Mouse (Mus musculus) limb, embryonic 14.5 days (tissue): ENCODE results near the gene Pink1. TPM values are rescaled to one million over a fixed set of nuclear protein-coding genes. Genes with fewer than 3 reads are reported as not detected.

Experiments
- ATAC-seq: fragments of 200-750 bp; cut with Nextera tagmentation; 2 replicates; pipeline ENCODE4 v1.8.0; 2017; ENCODE audit warnings: low read depth, moderate number of reproducible peaks, moderate TSS enrichment; ENCODE audit not compliant: low FRiP score
- DNase-seq: peaks from one replicate; pipeline ENCODE4 v3.0.0-alpha.2; 2015; ENCODE audit warnings: low spot score
- H3K27ac ChIP-seq: fragments of 300-500 bp; sonication (generic); replicated peaks from 2 replicates; pipeline ENCODE4 v1.5.1; 2014; ENCODE audit warnings: low read depth, mild to moderate bottlenecking, low read length, moderate library complexity, mixed read lengths
- H3K27me3 ChIP-seq: fragments of 300-500 bp; sonication (generic); 2 replicates; pipeline ENCODE4 v1.6.1; 2014; ENCODE audit warnings: low read length, mixed read lengths; ENCODE audit not compliant: control insufficient read depth, insufficient read depth
- H3K36me3 ChIP-seq: fragments of 300-500 bp; sonication (generic); 2 replicates; pipeline ENCODE4 v1.6.1; 2014; ENCODE audit warnings: mild to moderate bottlenecking, low read length, moderate library complexity, mixed read lengths; ENCODE audit not compliant: control insufficient read depth, insufficient read depth
- H3K4me1 ChIP-seq: fragments of 300-500 bp; sonication (generic); 2 replicates; pipeline ENCODE4 v1.6.1; 2014; ENCODE audit warnings: antibody characterized with exemption, low read length, mixed read lengths; ENCODE audit not compliant: control insufficient read depth, insufficient read depth
- H3K4me2 ChIP-seq: fragments of 300-500 bp; sonication (generic); replicated peaks from 2 replicates; pipeline ENCODE4 v1.6.1; 2014; ENCODE audit warnings: low read depth, mild to moderate bottlenecking, low read length, moderate library complexity; ENCODE audit not compliant: severe bottlenecking
- H3K4me3 ChIP-seq: fragments of 300-500 bp; sonication (generic); replicated peaks from 2 replicates; pipeline ENCODE4 v1.5.1; 2014; ENCODE audit warnings: low read length
- H3K9ac ChIP-seq: fragments of 300-500 bp; sonication (generic); 2 replicates; pipeline ENCODE4 v1.6.1; 2014; ENCODE audit warnings: mild to moderate bottlenecking, low read depth, low read length, moderate library complexity; ENCODE audit not compliant: severe bottlenecking
- H3K9me3 ChIP-seq: fragments of 300-500 bp; sonication (generic); 2 replicates; pipeline ENCODE4 v1.6.1; 2016; ENCODE audit warnings: low read length; ENCODE audit not compliant: control insufficient read depth
- POLR2A ChIP-seq: fragments of 200-500 bp; IDR thresholded peaks from 2 replicates; pipeline ENCODE4 v1.8.0; 2012; ENCODE audit warnings: inconsistent platforms, mild to moderate bottlenecking, moderate library complexity, borderline replicate concordance; ENCODE audit not compliant: insufficient read depth, insufficient read length; ENCODE audit errors: extremely low read depth
- WGBS: fragments of 180-500 bp; shearing (Covaris S2); extraction: QIAGEN DNeasy Blood & Tissue Kit; methylation state at CpG from one replicate; pipeline ENCODE4 v1.1.7; 2014; 5-methylcytosine and 5-hydroxymethylcytosine counted together
- polyA plus RNA-seq, 2 experiments: library from polyadenylated mRNA; depleted of rRNA in 1 of 2; stranded (reverse) in 1 of 2; unstranded in 1 of 2; fragments of >200 nt; fragmentation: Nextera tagmentation in 1 of 2; extraction: Ambion mirVana in 1 of 2; gene quantifications; 2 replicates each; pipeline versions ENCODE4 v1.2.1 to v1.2.3; 2012 to 2014

Gene Pink1
- polyA plus RNA-seq, 2 experiments, result 35.5 to 44.0 TPM

GRCm38 (mm10) chr4:138351821-138352220 is 25.7 kb upstream of the Pink1 start:
- no peak for TF ChIP-seq POLR2A
- DNase-seq, result no peak

GRCm38 (mm10) chr4:138348716-138349115 is 22.6 kb upstream of the Pink1 start:
- WGBS, result 77% methylated on average over 7 of the region's 7 CpGs
- Histone ChIP-seq H3K36me3 (no peaks in the 10 kb centered on the region), H3K27ac (no peak overlapping the region), H3K9me3 (no peaks in the 10 kb centered on the region; the same call in 1 of the 2 replicates), H3K4me2 (no peak overlapping the region), H3K4me3 (no peak overlapping the region), H3K4me1 (peaks cover under 1% of the 10 kb centered on the region; the same call in 1 of the 2 replicates), H3K9ac (no peak overlapping the region), H3K27me3 (no peaks in the 10 kb centered on the region)
- DNase-seq (no peak), ATAC-seq (no peak)
- no peak for TF ChIP-seq POLR2A

More at GRCm38 (mm10) chr4:138351821-138352220, 25.7 kb upstream of the Pink1 start:
- Histone ChIP-seq H3K27me3 (no peaks in the 10 kb centered on the region), H3K4me2 (no peak overlapping the region), H3K4me3 (no peak overlapping the region), H3K27ac (no peak overlapping the region), H3K4me1 (no peaks in the 10 kb centered on the region), H3K9ac (no peak overlapping the region), H3K9me3 (no peaks in the 10 kb centered on the region; the same call in 1 of the 2 replicates), H3K36me3 (no peaks in the 10 kb centered on the region)
- no peak for ATAC-seq
- 86% methylated on average over 5 of the region's 5 CpGs for WGBS

- WGBS, result 81% methylated on average over 1 of the region's 1 CpGs
- Histone ChIP-seq H3K4me2 (no peak overlapping the region), H3K9me3 (no peaks in the 10 kb centered on the region; the same call in 1 of the 2 replicates), H3K9ac (no peak overlapping the region), H3K27me3 (no peaks in the 10 kb centered on the region), H3K27ac (no peak overlapping the region), H3K4me1 (peaks cover 8% of the 10 kb centered on the region; the same call in 1 of the 2 replicates), H3K36me3 (no peaks in the 10 kb centered on the region), H3K4me3 (no peak overlapping the region)
- no peak for TF ChIP-seq POLR2A
- ATAC-seq (no peak), DNase-seq (no peak)
Observed at GRCm38 (mm10) chr4:138347280-138347679, 21.2 kb upstream of the Pink1 start.

GRCm38 (mm10) chr4:138344891-138345545 is 18.9 kb upstream of the Pink1 start:
- WGBS, result 57% methylated on average over 9 of the region's 9 CpGs
- TF ChIP-seq POLR2A, result no peak
- Histone ChIP-seq H3K4me1 (peaks cover 8% of the 10 kb centered on the region; the same call in 1 of the 2 replicates), H3K9me3 (no peaks in the 10 kb centered on the region), H3K27ac (no peak overlapping the region), H3K4me2 (no peak overlapping the region), H3K4me3 (no peak overlapping the region), H3K9ac (no peak overlapping the region), H3K27me3 (no peaks in the 10 kb centered on the region), H3K36me3 (no peaks in the 10 kb centered on the region)
- ATAC-seq (no peak), DNase-seq (no peak)

GRCm38 (mm10) chr4:138343341-138343837 is 17.3 kb upstream of the Pink1 start:
- WGBS, result 31% methylated on average over 10 of the region's 10 CpGs
- Histone ChIP-seq H3K4me1 (peaks cover 8% of the 10 kb centered on the region; the same call in 1 of the 2 replicates), H3K36me3 (no peaks in the 10 kb centered on the region), H3K27me3 (no peaks in the 10 kb centered on the region), H3K27ac (no peak overlapping the region), H3K4me2 (no peak overlapping the region), H3K4me3 (no peak overlapping the region), H3K9me3 (no peaks in the 10 kb centered on the region), H3K9ac (peak overlapping the region; percentile 12; the same call in 1 of the 2 replicates)
- DNase-seq (no peak), ATAC-seq (no peak)
- TF ChIP-seq POLR2A, result no peak
